Mouse (Mus musculus) neural tube, embryonic 13.5 days (tissue): ENCODE measurements around the gene Ksr2. TPM values are rescaled to one million over a fixed set of nuclear protein-coding genes. Genes with fewer than 3 reads are reported as not detected.

ENCODE experiments used
- ATAC-seq: fragments of 200-750 bp; cut with Nextera tagmentation; 2 replicates; pipeline ENCODE4 v1.8.0; 2017; ENCODE audit warnings: low read depth, mild to moderate bottlenecking, moderate TSS enrichment, moderate library complexity
- H3K27ac ChIP-seq: fragments of 300-500 bp; sonication (generic); replicated peaks from 2 replicates; pipeline ENCODE4 v1.5.1; 2015; ENCODE audit warnings: moderate library complexity, mild to moderate bottlenecking, inconsistent platforms
- H3K27me3 ChIP-seq: fragments of 300-500 bp; sonication (generic); 2 replicates; pipeline ENCODE4 v1.6.1; 2015; ENCODE audit warnings: mild to moderate bottlenecking, inconsistent platforms
- H3K36me3 ChIP-seq: fragments of 300-500 bp; sonication (generic); 2 replicates; pipeline ENCODE4 v1.6.1; 2015; ENCODE audit warnings: mild to moderate bottlenecking, inconsistent platforms
- H3K4me1 ChIP-seq: fragments of 300-500 bp; sonication (generic); replicated peaks from 2 replicates; pipeline ENCODE4 v1.6.1; 2015; ENCODE audit warnings: inconsistent platforms
- H3K4me2 ChIP-seq: fragments of 300-500 bp; sonication (generic); 2 replicates; pipeline ENCODE4 v1.6.1; 2015; ENCODE audit warnings: inconsistent platforms, mild to moderate bottlenecking, moderate library complexity
- H3K4me3 ChIP-seq: fragments of 300-500 bp; sonication (generic); 2 replicates; pipeline ENCODE4 v1.5.1; 2015; ENCODE audit warnings: mild to moderate bottlenecking, inconsistent platforms
- H3K9ac ChIP-seq: fragments of 300-500 bp; sonication (generic); 2 replicates; pipeline ENCODE4 v1.6.1; 2015; ENCODE audit warnings: moderate library complexity, mild to moderate bottlenecking, inconsistent platforms
- H3K9me3 ChIP-seq: fragments of 300-500 bp; sonication (generic); 2 replicates; pipeline ENCODE4 v1.6.1; 2016; ENCODE audit warnings: inconsistent platforms
- WGBS: fragments of 180-500 bp; shearing (Covaris S2); methylation state at CpG from one replicate; pipeline ENCODE4 v1.1.7; 2015; 5-methylcytosine and 5-hydroxymethylcytosine counted together
- polyA plus RNA-seq: library from polyadenylated mRNA; unstranded; fragments of >200 nt; fragmentation: Nextera tagmentation; extraction: Ambion mirVana; gene quantifications from 2 replicates; pipeline ENCODE4 v1.2.1, GENCODE M21; 2015

The Ksr2 gene
- polyA plus RNA-seq, 1 experiment from 2014 or later: 6.4 TPM

DNA sequence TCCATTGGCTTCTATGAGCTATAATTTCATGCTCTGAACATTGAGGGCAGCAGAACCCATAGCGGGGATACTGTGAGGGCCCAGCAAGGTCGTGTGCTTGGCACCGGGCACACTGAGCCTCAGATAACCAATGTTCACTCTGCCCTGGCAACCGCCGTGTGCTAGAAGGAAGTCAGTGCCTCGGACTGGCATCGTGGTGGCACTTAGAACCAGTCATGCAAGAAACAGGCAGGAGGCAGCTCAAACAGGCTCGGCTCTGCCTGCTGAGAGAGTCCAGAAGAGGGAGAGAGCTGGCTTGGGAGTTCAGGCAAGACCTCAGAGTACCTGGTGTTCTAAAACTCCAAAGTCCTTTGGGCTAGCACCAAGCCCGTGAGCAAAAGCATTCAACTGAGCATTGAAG is 350.7 kb downstream of the Ksr2 start:
- H3K9me3 ChIP-seq: no peaks in the 10 kb centered on the region
- no peak overlapping the region for H3K27ac ChIP-seq
- no peak overlapping the region for H3K4me2 ChIP-seq
- ATAC-seq: no peak
- H3K27me3 ChIP-seq: no peaks in the 10 kb centered on the region
- no peaks in the 10 kb centered on the region for H3K4me1 ChIP-seq
- H3K36me3 ChIP-seq: peaks cover 30% of the 10 kb centered on the region
- no peak overlapping the region for H3K9ac ChIP-seq
- 77% methylated on average over 9 of the region's 9 CpGs for WGBS
- no peak overlapping the region for H3K4me3 ChIP-seq

DNA sequence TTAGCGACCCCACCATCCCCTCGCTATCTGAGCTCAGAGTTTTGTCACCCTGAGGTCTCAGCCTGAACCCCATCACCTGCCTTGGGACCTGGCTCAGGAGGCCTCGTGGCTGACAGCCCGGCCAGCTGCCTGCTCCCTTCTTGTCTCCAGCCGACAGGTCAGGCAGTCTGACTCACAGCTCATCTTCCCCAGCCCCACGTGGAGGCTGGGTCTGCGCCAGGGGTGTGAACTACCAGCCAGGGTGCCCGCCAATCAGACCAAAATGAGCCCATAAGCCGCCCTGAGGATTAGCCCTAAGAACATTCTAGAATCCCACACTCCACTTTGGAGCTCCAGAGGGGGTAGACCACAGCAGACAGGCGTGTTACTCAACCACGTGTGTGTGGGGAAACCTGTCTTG is 365.4 kb downstream of the Ksr2 start:
- Histone ChIP-seq H3K4me2 (no peak overlapping the region), H3K36me3 (no peaks in the 10 kb centered on the region), H3K9ac (no peak overlapping the region), H3K4me1 (peaks cover 6% of the 10 kb centered on the region; the same call in 1 of the 2 replicates), H3K9me3 (no peaks in the 10 kb centered on the region), H3K27me3 (no peaks in the 10 kb centered on the region), H3K4me3 (no peak overlapping the region), H3K27ac (no peak overlapping the region)
- no peak for ATAC-seq
- 69% methylated on average over 11 of the region's 11 CpGs for WGBS

DNA sequence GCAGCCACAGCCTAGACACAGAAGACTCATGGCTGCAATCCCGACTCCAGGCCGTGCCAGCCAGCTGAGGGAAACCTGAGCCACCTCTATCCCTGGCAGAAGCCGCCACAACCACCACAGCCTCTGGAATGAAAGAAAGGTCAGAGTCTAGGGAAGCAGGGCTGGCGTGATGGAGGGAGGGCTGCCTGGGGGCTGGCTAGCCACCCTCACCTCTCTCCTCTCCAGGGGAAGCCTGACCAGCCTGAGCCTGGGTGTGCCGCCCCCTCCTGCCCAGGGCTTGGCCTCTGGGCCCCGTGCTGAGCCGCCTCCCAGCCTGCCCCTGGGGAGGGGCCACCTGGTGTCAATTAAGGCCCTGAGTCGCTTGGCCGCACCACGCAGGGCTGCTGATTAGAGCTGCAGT is 366.9 kb downstream of the Ksr2 start, which contains the start of gene Nos1:
TSS of gene Nos1 (plus strand) at position 352 of the 400 bp plus-strand sequence.
- H3K4me2 ChIP-seq: no peak within 1 kb of the TSS
- peaks cover 6% of the 10 kb centered on the region; the same call in 1 of the 2 replicates for H3K4me1 ChIP-seq
- no peaks in the 10 kb centered on the region; the same call in 1 of the 2 replicates for H3K9me3 ChIP-seq
- no peak for ATAC-seq
- 24% methylated on average over 9 of the region's 10 CpGs for WGBS
- H3K36me3 ChIP-seq: no peaks in the 10 kb centered on the region
- no peak within 1 kb of the TSS for H3K27ac ChIP-seq
- no peak within 1 kb of the TSS for H3K4me3 ChIP-seq
- H3K27me3 ChIP-seq: no peaks in the 10 kb centered on the region
- no peak within 1 kb of the TSS for H3K9ac ChIP-seq

DNA sequence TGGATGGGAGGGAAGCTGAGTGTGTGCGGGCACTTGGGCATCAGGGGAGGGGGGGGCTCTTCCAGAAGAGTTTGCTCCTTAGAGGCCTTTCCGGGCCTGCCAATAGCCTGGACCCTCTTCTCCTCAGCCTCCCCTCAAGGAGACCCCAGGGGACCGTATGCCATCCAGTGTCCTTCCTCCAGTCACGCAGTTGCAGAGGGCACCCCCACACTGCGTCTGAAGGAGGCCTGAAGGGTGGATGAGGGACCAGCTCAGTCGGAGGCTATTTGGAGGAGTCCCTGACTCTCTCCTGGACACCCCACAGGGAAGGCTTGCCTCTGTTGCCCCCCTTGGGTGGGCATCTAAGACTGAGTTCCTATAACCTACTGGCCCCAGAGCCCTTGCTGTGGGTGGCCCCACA is 367.4 kb downstream of the Ksr2 start:
- H3K36me3 ChIP-seq: no peaks in the 10 kb centered on the region
- WGBS: 71% methylated on average over 6 of the region's 6 CpGs
- ATAC-seq: no peak
- H3K4me2 ChIP-seq: no peak overlapping the region
- H3K27me3 ChIP-seq: no peaks in the 10 kb centered on the region
- no peaks in the 10 kb centered on the region; the same call in 1 of the 2 replicates for H3K9me3 ChIP-seq
- H3K27ac ChIP-seq: no peak overlapping the region
- H3K9ac ChIP-seq: no peak overlapping the region
- H3K4me1 ChIP-seq: peaks cover 6% of the 10 kb centered on the region; the same call in 1 of the 2 replicates
- H3K4me3 ChIP-seq: no peak overlapping the region

DNA sequence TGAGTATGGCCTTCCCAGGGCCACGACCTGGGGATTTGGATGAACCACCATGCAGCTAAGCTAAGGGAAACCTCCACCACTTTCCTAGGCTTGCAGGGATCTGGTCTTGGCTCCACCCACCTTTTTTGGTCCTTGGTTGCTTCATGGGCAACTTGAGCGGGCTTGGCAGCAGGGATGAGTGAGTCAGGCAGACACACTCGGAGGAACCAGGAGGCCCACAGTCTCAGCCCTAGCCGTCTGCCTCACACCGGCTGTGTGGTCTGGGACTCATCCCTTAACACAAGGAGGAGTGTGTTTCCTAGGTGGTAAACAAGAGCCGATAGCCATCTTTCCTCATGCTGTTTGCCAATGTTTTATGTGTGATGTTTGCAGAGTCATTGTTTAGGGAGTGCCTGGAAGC is 376.3 kb downstream of the Ksr2 start:
- Histone ChIP-seq H3K36me3 (no peaks in the 10 kb centered on the region), H3K4me1 (0 out of 2 replicates have a peak, but pooled peaks cover 5% of the 10 kb centered on the region), H3K4me3 (no peak overlapping the region), H3K9me3 (no peaks in the 10 kb centered on the region; the same call in 1 of the 2 replicates), H3K4me2 (no peak overlapping the region), H3K27ac (no peak overlapping the region), H3K9ac (no peak overlapping the region), H3K27me3 (no peaks in the 10 kb centered on the region)
- 76% methylated on average over 6 of the region's 6 CpGs for WGBS
- no peak for ATAC-seq

- 85% methylated on average over 14 of the region's 14 CpGs for WGBS
- Histone ChIP-seq H3K36me3 (no peaks in the 10 kb centered on the region), H3K4me1 (0 out of 2 replicates have a peak, but pooled peaks cover 5% of the 10 kb centered on the region), H3K9me3 (no peaks in the 10 kb centered on the region), H3K4me2 (no peak overlapping the region), H3K9ac (no peak overlapping the region), H3K27me3 (no peaks in the 10 kb centered on the region), H3K27ac (no peak overlapping the region), H3K4me3 (no peak overlapping the region)
- ATAC-seq: no peak
Observed at GRCm38 (mm10) chr5:117791875-117792274, 378.1 kb downstream of the Ksr2 start.

DNA sequence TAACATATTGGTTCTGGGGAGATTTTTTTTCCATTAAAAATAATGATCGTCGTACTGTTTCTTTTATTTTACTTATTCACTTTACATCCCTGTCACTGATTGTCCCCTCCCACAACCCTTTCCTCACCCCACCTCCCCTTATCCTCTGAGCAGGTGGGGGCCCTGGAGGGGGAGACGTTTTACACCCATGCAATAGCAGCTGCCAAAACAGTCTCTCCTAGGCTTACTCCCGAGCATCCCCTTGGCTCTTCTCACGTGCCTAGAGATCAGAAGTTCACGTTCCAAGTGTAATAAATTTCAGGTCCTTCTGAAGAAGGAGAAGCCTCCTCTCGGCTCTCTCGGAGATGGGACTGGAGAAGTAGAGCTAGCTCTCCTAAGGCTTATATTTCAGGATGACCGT is 387.0 kb downstream of the Ksr2 start:
- ATAC-seq: no peak
- no peak overlapping the region for H3K9ac ChIP-seq
- no peaks in the 10 kb centered on the region for H3K36me3 ChIP-seq
- H3K27me3 ChIP-seq: no peaks in the 10 kb centered on the region
- no peaks in the 10 kb centered on the region for H3K4me1 ChIP-seq
- H3K4me3 ChIP-seq: no peak overlapping the region
- 62% methylated on average over 9 of the region's 9 CpGs for WGBS
- no peaks in the 10 kb centered on the region for H3K9me3 ChIP-seq
- H3K4me2 ChIP-seq: no peak overlapping the region
- no peak overlapping the region for H3K27ac ChIP-seq

DNA sequence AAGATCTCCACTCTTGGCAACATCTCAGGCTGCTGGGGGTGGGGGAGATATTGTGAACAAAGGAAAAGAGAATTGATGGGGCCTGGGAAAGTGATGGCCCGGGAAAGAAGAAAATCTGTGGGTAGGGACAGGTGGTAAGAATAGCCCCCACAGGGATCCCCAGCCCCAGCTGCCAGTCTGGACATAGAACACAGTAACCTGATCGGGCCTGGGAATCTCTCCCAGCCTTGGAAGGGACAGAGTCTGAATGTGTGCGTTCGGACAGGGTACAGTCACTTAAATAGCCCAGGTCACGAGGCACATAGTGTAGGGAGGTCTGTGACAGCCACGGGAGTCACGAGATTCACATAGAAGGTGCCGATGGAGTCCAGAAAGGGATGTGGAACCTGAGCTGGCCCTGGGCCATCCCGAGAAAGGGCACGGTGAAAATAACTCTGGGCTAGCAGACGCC is 388.3 kb downstream of the Ksr2 start:
- 84% methylated on average over 11 of the region's 11 CpGs for WGBS
- ATAC-seq: no peak
- no peak overlapping the region for H3K4me2 ChIP-seq
- no peaks in the 10 kb centered on the region for H3K27me3 ChIP-seq
- no peak overlapping the region for H3K27ac ChIP-seq
- H3K9me3 ChIP-seq: no peaks in the 10 kb centered on the region
- H3K4me1 ChIP-seq: no peaks in the 10 kb centered on the region
- no peaks in the 10 kb centered on the region for H3K36me3 ChIP-seq
- H3K9ac ChIP-seq: no peak overlapping the region
- H3K4me3 ChIP-seq: no peak overlapping the region

- Histone ChIP-seq H3K9ac (no peak overlapping the region), H3K27ac (no peak overlapping the region), H3K9me3 (no peaks in the 10 kb centered on the region), H3K4me3 (no peak overlapping the region), H3K4me1 (no peaks in the 10 kb centered on the region), H3K36me3 (no peaks in the 10 kb centered on the region), H3K27me3 (no peaks in the 10 kb centered on the region), H3K4me2 (no peak overlapping the region)
- WGBS: 72% methylated on average over 7 of the region's 7 CpGs
- ATAC-seq: no peak
Observed at GRCm38 (mm10) chr5:117803551-117803950, 389.8 kb downstream of the Ksr2 start.

- no peaks in the 10 kb centered on the region for H3K27me3 ChIP-seq
- no peak overlapping the region for H3K27ac ChIP-seq
- H3K4me2 ChIP-seq: no peak overlapping the region
- no peaks in the 10 kb centered on the region for H3K4me1 ChIP-seq
- WGBS: 86% methylated on average over 7 of the region's 7 CpGs
- no peak overlapping the region for H3K9ac ChIP-seq
- ATAC-seq: no peak
- H3K36me3 ChIP-seq: no peaks in the 10 kb centered on the region
- H3K4me3 ChIP-seq: no peak overlapping the region
- H3K9me3 ChIP-seq: no peaks in the 10 kb centered on the region
Observed at GRCm38 (mm10) chr5:117810930-117811329, 397.1 kb downstream of the Ksr2 start.

DNA sequence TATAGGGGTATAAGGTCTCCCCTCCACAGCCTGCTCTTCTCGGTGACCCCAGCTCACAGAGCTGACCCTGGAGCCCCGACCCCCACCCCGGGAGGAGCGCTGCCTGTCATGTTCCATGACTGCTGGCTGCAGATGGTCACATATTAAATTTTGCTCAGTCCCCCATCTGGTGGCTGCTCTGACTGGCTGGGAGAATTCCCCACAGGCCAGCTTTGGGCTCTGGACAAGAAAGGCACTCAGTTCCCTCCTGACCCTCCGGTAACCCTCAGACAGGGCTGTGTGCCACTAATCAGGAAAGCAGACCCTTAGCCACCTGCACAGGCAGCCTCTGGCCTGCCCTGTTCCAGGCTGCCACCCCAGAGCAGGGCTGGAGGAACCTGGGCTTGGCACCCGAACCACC is 405.0 kb downstream of the Ksr2 start:
- Histone ChIP-seq H3K27ac (no peak overlapping the region), H3K4me2 (no peak overlapping the region), H3K4me3 (no peak overlapping the region), H3K27me3 (no peaks in the 10 kb centered on the region), H3K4me1 (peaks cover 4% of the 10 kb centered on the region; the same call in 1 of the 2 replicates), H3K36me3 (no peaks in the 10 kb centered on the region), H3K9me3 (no peaks in the 10 kb centered on the region), H3K9ac (no peak overlapping the region)
- WGBS: 59% methylated on average over 6 of the region's 6 CpGs
- no peak for ATAC-seq

DNA sequence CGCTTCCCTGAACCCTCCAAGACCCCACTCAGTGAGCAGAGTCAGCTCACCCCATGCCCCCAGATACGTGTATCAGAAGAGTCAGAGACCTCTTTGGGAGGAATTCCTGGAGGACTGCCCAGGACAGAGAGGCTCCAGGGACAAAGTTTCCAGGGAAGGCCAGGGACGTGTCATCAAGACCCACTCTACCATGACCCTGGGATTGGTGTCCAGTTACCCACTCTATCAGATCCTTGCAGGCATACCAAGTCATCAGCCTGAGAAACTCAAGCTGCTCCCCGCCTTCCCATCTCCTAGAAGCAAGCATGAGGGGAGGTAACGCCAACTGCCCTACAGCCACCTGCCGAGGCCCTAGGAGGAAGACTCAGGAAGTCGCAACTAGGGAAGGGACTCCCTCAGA is 406.6 kb downstream of the Ksr2 start:
- no peak for ATAC-seq
- H3K4me2 ChIP-seq: no peak overlapping the region
- H3K9me3 ChIP-seq: no peaks in the 10 kb centered on the region
- H3K27ac ChIP-seq: no peak overlapping the region
- peaks cover 4% of the 10 kb centered on the region; the same call in 1 of the 2 replicates for H3K4me1 ChIP-seq
- H3K9ac ChIP-seq: no peak overlapping the region
- no peaks in the 10 kb centered on the region for H3K36me3 ChIP-seq
- H3K27me3 ChIP-seq: no peaks in the 10 kb centered on the region
- 70% methylated on average over 7 of the region's 7 CpGs for WGBS
- H3K4me3 ChIP-seq: no peak overlapping the region

- no peak for ATAC-seq
- 90% methylated on average over 9 of the region's 9 CpGs for WGBS
- Histone ChIP-seq H3K27me3 (no peaks in the 10 kb centered on the region), H3K36me3 (no peaks in the 10 kb centered on the region), H3K4me1 (peaks cover 2% of the 10 kb centered on the region; the same call in 1 of the 2 replicates), H3K4me3 (no peak overlapping the region), H3K9ac (no peak overlapping the region), H3K4me2 (no peak overlapping the region), H3K27ac (no peak overlapping the region), H3K9me3 (no peaks in the 10 kb centered on the region)
Observed at GRCm38 (mm10) chr5:117823811-117824210, 410.0 kb downstream of the Ksr2 start.
